Mouse (Mus musculus): ENCODE data around the gene Uimc1. TPM values are rescaled to one million over a fixed set of nuclear protein-coding genes. Genes with fewer than 3 reads are reported as not detected.

The Uimc1 gene
- total RNA-seq, 2 experiments from 2014 or later, result 38.0 to 63.0 TPM

DNA sequence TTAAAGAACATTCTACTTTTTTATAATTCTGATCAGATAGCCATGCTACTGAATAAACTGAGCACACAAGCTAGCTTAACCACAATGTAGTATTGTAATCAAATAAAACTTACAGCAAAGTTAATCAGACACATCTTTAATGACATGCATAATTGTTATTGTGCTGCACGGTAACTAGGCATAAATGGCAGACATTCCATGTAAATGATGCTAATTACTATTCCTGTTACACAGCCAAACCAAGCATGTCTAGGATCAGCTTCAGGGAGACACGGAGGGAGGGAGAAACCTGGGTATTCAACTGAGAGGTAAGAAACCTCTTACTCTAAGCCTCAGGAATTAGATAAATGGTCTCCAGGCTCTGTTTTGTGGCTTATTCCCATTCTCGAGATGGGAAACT is 52.4 kb downstream of the Uimc1 start:
- no peak for ATAC-seq (replicated peaks; ENCODE audit: poor library complexity)

GRCm38 (mm10) chr13:55040016-55040415 is 60.1 kb downstream of the Uimc1 start:
- ATAC-seq (replicated peaks; ENCODE audit: poor library complexity), result peak; percentile 98

- ATAC-seq (replicated peaks; ENCODE audit: poor library complexity), result no peak
These were observed 75.9 kb downstream of the Uimc1 start for GRCm38 (mm10) chr13:55024215-55024614.

GRCm38 (mm10) chr13:55022715-55023114 is 77.4 kb downstream of the Uimc1 start:
- peak; percentile 54 for ATAC-seq (replicated peaks; ENCODE audit: poor library complexity)

DNA sequence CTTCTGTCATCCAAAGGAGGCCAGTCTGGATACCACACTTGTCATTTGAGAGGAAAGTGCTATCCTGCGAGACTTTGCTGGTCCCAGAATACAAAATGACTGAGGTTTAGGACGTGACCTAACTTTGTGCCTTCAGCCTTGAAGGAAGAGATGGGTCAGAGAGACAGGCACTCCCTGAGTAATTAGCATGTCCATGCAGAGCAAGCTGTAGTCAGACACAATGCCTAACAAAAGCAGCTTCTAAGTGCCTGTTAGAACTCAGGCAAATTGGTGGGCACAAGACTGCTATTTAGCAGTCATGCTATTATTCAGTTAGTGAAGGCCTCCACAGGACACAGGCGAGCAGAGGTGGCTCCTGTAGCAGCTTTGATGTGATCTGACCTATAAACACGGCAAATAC is 77.8 kb downstream of the Uimc1 start:
- ATAC-seq (replicated peaks; ENCODE audit: poor library complexity), result no peak

GRCm38 (mm10) chr13:55021194-55021779 is 78.8 kb downstream of the Uimc1 start, which contains the start of gene Hk3:
Gene Hk3, minus strand, starts transcription at chr13:55021385.
- peak; percentile 57 for ATAC-seq (replicated peaks; ENCODE audit: poor library complexity)

DNA sequence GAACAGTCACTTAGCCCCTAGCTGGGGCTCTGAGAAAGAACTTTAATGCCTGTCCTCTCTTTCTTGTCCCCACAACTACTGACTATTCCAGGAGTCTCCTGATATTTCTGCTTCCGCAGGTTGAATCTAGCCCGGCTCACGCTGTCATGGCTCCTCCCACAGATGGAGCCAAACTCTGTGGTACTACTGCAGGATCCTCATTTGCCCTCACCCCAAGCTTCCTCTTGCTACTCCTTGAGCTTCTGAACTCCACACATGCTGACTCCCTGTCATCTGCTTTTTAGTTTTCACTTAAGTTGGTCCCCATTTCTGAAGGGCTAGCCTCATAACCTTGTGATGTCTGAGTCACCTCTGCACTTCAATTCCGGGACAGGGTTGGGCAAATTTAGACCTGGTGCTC is 80.0 kb downstream of the Uimc1 start:
- peak; percentile 45 for ATAC-seq (replicated peaks; ENCODE audit: poor library complexity)

DNA sequence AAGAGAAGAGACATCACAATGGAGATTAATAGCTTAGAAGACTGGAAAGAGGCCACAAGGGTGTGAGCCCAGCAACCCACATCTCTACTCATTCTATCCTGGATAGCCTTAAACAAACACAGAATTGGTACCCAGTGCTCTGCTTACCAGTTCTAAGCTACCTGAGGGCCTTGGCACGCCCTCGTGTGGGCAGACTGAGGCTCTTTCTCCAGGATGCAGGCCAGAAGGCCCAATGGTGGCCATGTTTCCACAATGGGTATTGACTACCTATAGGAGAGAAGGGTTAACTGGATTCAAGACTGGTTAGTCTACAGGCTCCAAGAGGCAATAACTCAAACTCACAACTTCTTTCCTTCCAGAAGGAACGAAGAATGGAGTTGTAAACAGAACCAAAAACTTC is 80.9 kb downstream of the Uimc1 start:
- ATAC-seq (replicated peaks; ENCODE audit: poor library complexity), result no peak

DNA sequence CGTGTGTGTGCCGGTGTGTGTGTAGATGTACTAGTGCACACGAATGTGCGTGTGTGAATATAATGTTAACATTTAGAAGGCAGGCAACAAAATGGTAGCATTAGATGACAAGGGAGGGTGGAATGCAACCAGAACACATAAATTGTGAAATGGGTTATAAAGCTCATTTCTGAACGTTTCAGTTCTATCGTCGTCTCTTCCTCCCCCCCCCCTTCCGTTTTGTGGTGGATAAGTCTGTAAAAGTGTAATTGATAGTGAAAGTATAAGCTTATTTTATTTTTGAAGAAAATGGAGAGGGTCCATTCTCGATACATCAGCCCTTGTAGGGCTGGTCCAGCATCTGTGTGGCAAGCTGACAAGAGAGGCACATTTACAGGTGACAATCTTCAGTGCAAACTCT is 81.4 kb downstream of the Uimc1 start:
- no peak for ATAC-seq (replicated peaks; ENCODE audit: poor library complexity)

- no peak for ATAC-seq (replicated peaks; ENCODE audit: poor library complexity)
These were observed 82.1 kb downstream of the Uimc1 start for GRCm38 (mm10) chr13:55017898-55018599.

DNA sequence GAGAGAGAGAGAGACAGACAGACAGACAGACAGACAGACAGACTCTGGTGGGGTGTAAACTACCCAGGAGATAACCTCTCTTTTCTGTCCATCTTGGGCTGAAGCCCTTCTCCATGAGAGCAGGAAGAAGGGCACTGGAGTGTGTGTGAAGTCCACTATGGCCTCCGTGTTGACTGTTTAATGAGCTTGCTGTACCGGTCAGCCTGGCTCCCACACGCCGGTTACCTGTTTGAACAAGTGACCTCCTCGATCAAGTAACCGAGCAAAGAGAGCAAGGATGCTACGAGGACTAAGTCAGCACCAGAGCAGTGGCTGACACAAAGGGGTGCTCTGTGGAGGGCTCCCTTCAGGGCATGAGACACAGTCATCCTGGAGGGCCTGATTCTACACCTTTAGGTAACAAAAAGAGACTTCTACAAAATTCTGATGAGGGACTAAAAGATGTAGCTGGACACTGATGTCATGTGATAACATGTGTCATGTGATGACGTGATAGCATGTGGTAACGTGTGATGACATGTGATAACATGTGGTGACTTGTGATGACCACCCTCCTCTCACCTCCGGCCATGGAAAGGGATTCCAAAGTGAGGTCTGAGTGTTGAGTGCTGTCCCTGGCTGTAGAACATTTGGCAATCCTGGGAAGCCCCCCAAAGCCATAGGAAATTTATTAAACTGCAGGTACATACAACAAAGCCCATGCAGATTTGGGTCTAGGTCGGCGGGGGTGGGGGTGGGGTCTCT is 82.8 kb downstream of the Uimc1 start:
- ATAC-seq (replicated peaks; ENCODE audit: poor library complexity), result no peak

- ATAC-seq (replicated peaks; ENCODE audit: poor library complexity), result no peak
These were observed 85.6 kb downstream of the Uimc1 start for GRCm38 (mm10) chr13:55014451-55014850.

- peak; percentile 30; the same call in 1 of the 2 replicates for ATAC-seq (replicated peaks; ENCODE audit: poor library complexity)
These were observed 86.3 kb downstream of the Uimc1 start for GRCm38 (mm10) chr13:55013702-55014344.

DNA sequence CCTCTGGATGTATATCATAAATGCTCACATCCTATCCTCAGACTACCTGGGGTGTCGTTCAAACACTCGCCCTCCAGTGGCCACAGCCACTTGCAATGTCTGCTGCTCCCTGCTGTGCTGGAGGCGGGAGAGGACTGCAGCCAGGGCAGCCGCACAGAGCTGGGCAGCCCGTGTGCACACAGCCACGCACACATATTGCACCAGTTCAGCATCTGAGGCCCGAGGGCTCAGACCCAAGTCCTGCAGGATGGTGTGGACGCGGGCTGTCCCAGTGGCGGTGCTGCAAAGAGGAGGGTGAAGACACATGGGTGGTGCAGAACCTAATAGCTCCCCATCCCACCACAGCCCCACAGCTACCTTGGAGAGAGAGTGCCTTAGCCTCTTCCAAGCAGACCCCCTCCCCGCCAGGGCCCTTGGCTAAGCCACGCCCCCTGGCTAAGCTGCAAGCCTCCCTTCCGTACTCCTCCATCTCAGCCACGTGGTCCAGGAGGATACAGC is 88.1 kb downstream of the Uimc1 start:
- ATAC-seq (replicated peaks; ENCODE audit: poor library complexity), result no peak

- ATAC-seq (replicated peaks; ENCODE audit: poor library complexity), result no peak
These were observed 89.0 kb downstream of the Uimc1 start for GRCm38 (mm10) chr13:55011103-55011502.

- no peak for ATAC-seq (replicated peaks; ENCODE audit: poor library complexity)
These were observed 91.5 kb downstream of the Uimc1 start for GRCm38 (mm10) chr13:55008589-55008988.

- no peak for ATAC-seq (replicated peaks; ENCODE audit: poor library complexity)
These were observed 93.7 kb downstream of the Uimc1 start for GRCm38 (mm10) chr13:55006415-55006742.

DNA sequence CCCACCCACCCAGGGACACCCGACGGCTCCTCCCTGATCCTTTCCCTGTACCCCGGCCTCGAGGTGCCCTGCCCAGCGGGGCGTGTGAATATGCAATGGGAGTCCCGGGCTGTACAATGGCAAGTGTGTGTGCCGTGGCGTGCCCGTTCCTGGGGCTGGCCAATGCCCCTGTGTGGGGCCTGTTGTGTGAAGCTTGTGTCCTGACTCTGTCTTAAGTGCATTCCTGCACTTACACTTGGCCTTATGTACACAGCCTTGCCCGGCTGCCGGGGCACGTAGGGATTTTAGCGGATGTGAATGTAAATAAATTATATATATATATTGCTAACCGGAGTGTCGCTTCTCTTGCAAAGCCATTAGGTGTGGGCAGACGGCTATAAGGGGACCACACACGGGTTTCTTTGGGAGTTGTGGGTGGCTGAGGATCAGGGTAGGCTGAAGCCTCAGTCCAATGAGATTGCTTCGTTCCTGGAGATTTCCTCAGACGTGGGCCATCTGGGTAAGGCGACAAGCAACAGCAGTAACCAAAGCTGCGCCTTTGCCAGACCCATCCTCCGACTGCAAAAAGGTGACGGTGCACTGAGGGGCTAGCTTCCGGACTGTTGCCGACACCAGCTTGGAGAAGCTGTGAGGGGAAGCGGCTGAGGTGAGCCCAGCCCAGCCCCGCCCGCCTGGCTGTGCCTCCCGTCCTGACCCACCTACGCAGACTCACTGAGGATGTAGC is 94.2 kb downstream of the Uimc1 start:
- no peak for ATAC-seq (replicated peaks; ENCODE audit: poor library complexity)

GRCm38 (mm10) chr13:55004646-55005045 is 95.5 kb downstream of the Uimc1 start:
- ATAC-seq (replicated peaks; ENCODE audit: poor library complexity), result peak; percentile 21; the same call in 1 of the 2 replicates

- ATAC-seq (replicated peaks; ENCODE audit: poor library complexity), result no peak
These were observed 98.0 kb downstream of the Uimc1 start for GRCm38 (mm10) chr13:55002090-55002489.

GRCm38 (mm10) chr13:55000433-55000832 is 99.7 kb downstream of the Uimc1 start:
- no peak for ATAC-seq (replicated peaks; ENCODE audit: poor library complexity)
